Mouse (Mus musculus) liver, embryonic 15.5 days (tissue): ENCODE data around the gene Gm21985. TPM values are rescaled to one million over a fixed set of nuclear protein-coding genes. Genes with fewer than 3 reads are reported as not detected.

Source experiments
- ATAC-seq: fragments of 200-750 bp; cut with Nextera tagmentation; 2 replicates; pipeline ENCODE4 v1.8.0; 2017; ENCODE audit warnings: moderate number of reproducible peaks, mild to moderate bottlenecking, moderate library complexity; ENCODE audit not compliant: insufficient read depth
- H3K27ac ChIP-seq: fragments of 300-500 bp; sonication (generic); replicated peaks from 2 replicates; pipeline ENCODE4 v1.5.1; 2015; ENCODE audit warnings: mild to moderate bottlenecking, inconsistent platforms
- H3K27me3 ChIP-seq: fragments of 300-500 bp; sonication (generic); 2 replicates; pipeline ENCODE4 v1.6.1; 2015; ENCODE audit warnings: mild to moderate bottlenecking, inconsistent platforms
- H3K36me3 ChIP-seq: fragments of 300-500 bp; sonication (generic); replicated peaks from 2 replicates; pipeline ENCODE4 v1.6.1; 2015; ENCODE audit warnings: moderate library complexity, mild to moderate bottlenecking, inconsistent platforms
- H3K4me1 ChIP-seq: fragments of 300-500 bp; sonication (generic); replicated peaks from 2 replicates; pipeline ENCODE4 v1.6.1; 2015; ENCODE audit warnings: inconsistent platforms
- H3K4me2 ChIP-seq: fragments of 300-500 bp; sonication (generic); 2 replicates; pipeline ENCODE4 v1.6.1; 2015; ENCODE audit warnings: moderate library complexity, mild to moderate bottlenecking, inconsistent platforms
- H3K4me3 ChIP-seq: fragments of 300-500 bp; sonication (generic); replicated peaks from 2 replicates; pipeline ENCODE4 v1.5.1; 2015; ENCODE audit warnings: mild to moderate bottlenecking, inconsistent platforms
- H3K9ac ChIP-seq: fragments of 300-500 bp; sonication (generic); 2 replicates; pipeline ENCODE4 v1.6.1; 2015; ENCODE audit warnings: moderate library complexity, mild to moderate bottlenecking, inconsistent platforms
- H3K9me3 ChIP-seq: fragments of 300-500 bp; sonication (generic); replicated peaks from 2 replicates; pipeline ENCODE4 v1.6.1; 2016; ENCODE audit warnings: inconsistent platforms
- WGBS: fragments of 180-500 bp; shearing (Covaris S2); methylation state at CpG from one replicate; pipeline ENCODE4 v1.1.7; 2015; ENCODE audit warnings: mixed read lengths; ENCODE audit not compliant: insufficient replicate concordance; 5-methylcytosine and 5-hydroxymethylcytosine counted together
- polyA plus RNA-seq: library from polyadenylated mRNA; unstranded; fragments of >200 nt; fragmentation: Nextera tagmentation; extraction: Ambion mirVana; gene quantifications from 2 replicates; pipeline ENCODE4 v1.2.1, GENCODE M21; 2015

Gene Gm21985
- polyA plus RNA-seq, 1 experiment from 2014 or later, result not detected

GRCm38 (mm10) chr2:112367726-112368673 is 101.9 kb downstream of the Gm21985 start, which contains the start of gene Emc4:
TSS of gene Emc4 (minus strand) at chr2:112368027.
- peak within 1 kb of the TSS; percentile 78 for H3K4me2 ChIP-seq
- H3K9ac ChIP-seq, result peak within 1 kb of the TSS; percentile 76
- H3K4me3 ChIP-seq, result peak within 1 kb of the TSS; percentile 92
- peak within 1 kb of the TSS; percentile 81 for H3K27ac ChIP-seq
- peaks cover 22% of the 10 kb centered on the region for H3K36me3 ChIP-seq
- peaks cover 23% of the 10 kb centered on the region for H3K4me1 ChIP-seq
- under 1% methylated on average over 46 of the region's 46 CpGs for WGBS
- H3K9me3 ChIP-seq, result no peaks in the 10 kb centered on the region
- ATAC-seq, result peak; percentile 80
- H3K27me3 ChIP-seq, result 0 out of 2 replicates have a peak, but pooled peaks cover 1% of the 10 kb centered on the region

DNA sequence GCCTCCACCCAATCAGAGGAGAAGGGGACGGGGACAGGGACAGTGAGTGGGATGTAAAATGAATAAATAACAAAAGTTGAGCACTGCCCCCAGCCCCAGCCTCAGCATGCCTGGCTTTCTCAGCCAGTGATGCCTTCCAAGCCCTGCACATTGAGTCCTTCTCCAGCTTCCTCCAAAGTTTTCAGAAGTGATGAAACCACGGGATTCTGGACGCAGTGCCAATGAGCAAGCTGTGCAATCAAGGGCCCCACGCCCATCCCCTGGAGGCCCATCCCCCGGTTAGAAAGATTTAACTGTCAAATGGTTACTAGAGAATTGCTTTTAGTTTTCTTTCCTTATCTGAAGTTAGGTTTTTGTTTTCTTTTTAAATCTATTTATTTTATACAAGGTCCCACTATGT is 103.8 kb downstream of the Gm21985 start:
- no peaks in the 10 kb centered on the region for H3K9me3 ChIP-seq
- H3K4me3 ChIP-seq, result no peak overlapping the region
- WGBS, result 35% methylated on average over 5 of the region's 5 CpGs
- H3K4me1 ChIP-seq, result peaks cover 27% of the 10 kb centered on the region
- no peak for ATAC-seq
- no peak overlapping the region for H3K9ac ChIP-seq
- H3K27ac ChIP-seq, result no peak overlapping the region
- H3K4me2 ChIP-seq, result no peak overlapping the region
- 0 out of 2 replicates have a peak, but pooled peaks cover 4% of the 10 kb centered on the region for H3K27me3 ChIP-seq
- H3K36me3 ChIP-seq, result peaks cover 3% of the 10 kb centered on the region; the same call in 1 of the 2 replicates

GRCm38 (mm10) chr2:112373141-112373540 is 107.0 kb downstream of the Gm21985 start:
- H3K27me3 ChIP-seq, result 0 out of 2 replicates have a peak, but pooled peaks cover 4% of the 10 kb centered on the region
- WGBS, result 51% methylated on average over 4 of the region's 4 CpGs
- H3K36me3 ChIP-seq, result no peaks in the 10 kb centered on the region
- no peak overlapping the region for H3K27ac ChIP-seq
- no peak overlapping the region for H3K4me3 ChIP-seq
- H3K9me3 ChIP-seq, result no peaks in the 10 kb centered on the region
- no peak overlapping the region for H3K4me2 ChIP-seq
- H3K9ac ChIP-seq, result no peak overlapping the region
- no peak for ATAC-seq
- H3K4me1 ChIP-seq, result peaks cover 14% of the 10 kb centered on the region

GRCm38 (mm10) chr2:112374610-112375009 is 108.5 kb downstream of the Gm21985 start:
- Histone ChIP-seq H3K36me3 (no peaks in the 10 kb centered on the region), H3K27ac (no peak overlapping the region), H3K4me3 (no peak overlapping the region), H3K4me2 (no peak overlapping the region), H3K9me3 (no peaks in the 10 kb centered on the region), H3K9ac (no peak overlapping the region), H3K4me1 (peaks cover 11% of the 10 kb centered on the region), H3K27me3 (0 out of 2 replicates have a peak, but pooled peaks cover 4% of the 10 kb centered on the region)
- no peak for ATAC-seq
- WGBS, result 11% methylated on average over 5 of the region's 5 CpGs

DNA sequence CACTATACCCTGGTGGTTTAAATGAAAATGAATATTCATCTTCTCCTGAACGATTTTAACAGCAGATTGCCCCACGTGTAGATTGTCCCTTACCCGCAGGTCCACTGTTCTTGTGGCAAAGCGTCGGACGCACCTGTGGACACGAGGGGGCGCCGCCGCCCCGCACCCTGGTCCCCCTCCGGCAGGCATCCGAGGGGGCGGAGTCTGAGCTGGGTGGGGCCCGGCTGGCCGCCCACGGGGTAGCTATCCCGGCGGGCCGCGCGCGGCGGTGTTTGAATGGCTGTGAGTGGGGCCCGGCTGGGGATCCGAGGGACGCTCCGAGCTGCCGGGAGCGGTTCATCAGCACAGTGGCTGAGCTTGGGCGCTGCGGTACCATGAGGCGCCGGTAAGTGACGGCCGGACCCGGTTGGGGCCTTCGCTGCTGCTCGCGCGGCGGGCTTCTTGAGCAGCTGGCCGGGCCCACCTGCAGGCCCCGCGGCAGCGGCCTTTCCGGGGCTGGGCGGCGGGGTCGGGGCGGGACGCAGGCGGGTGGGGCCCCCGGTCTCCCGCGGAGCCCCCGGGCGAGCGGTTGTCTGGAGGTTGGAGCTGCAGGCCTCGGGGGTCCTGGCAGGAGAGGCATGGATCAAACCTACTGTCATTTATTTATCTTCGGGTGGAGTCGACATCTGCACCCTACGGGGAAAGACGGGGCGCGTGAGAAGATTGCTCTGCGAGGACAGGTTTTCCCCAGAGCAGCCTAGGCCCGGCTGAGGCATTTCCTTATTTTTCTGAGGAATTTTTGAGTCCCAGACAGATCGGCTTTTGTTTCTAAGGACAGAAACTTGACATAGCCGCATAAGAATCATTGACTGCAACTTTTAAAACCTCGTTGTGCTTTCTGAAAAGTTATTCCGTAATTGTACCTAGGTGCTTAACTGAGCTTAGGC is 113.1 kb downstream of the Gm21985 start, which contains the start of gene Katnbl1:
Katnbl1 (plus strand) TSS at position 239 of the 926 bp plus-strand sequence.
- peak; percentile 99 for ATAC-seq

GRCm38 (mm10) chr2:112380131-112380530 is 114.0 kb downstream of the Gm21985 start:
- peak overlapping the region; percentile 96 for H3K9ac ChIP-seq
- whole genome bisulfite sequencing, result 31% methylated on average over 8 of the region's 8 CpGs
- no peaks in the 10 kb centered on the region for H3K27me3 ChIP-seq
- peak overlapping the region; percentile 98 for H3K4me3 ChIP-seq
- peak overlapping the region; percentile 77 for H3K4me2 ChIP-seq
- ATAC-seq, result no peak
- H3K36me3 ChIP-seq, result 0 out of 2 replicates have a peak, but pooled peaks cover 4% of the 10 kb centered on the region
- H3K4me1 ChIP-seq, result peaks cover 33% of the 10 kb centered on the region
- no peaks in the 10 kb centered on the region for H3K9me3 ChIP-seq
- H3K27ac ChIP-seq, result peak overlapping the region; percentile 92

More for the DNA sequence above, 113.1 kb downstream of the Gm21985 start, which contains the start of gene Katnbl1:
- Histone ChIP-seq H3K36me3 (0 out of 2 replicates have a peak, but pooled peaks cover 4% of the 10 kb centered on the region), H3K27me3 (no peaks in the 10 kb centered on the region), H3K27ac (peak within 1 kb of the TSS; percentile 92), H3K4me3 (peak within 1 kb of the TSS; percentile 98), H3K4me2 (peak within 1 kb of the TSS; percentile 77), H3K9ac (peak within 1 kb of the TSS; percentile 96), H3K4me1 (peaks cover 37% of the 10 kb centered on the region), H3K9me3 (no peaks in the 10 kb centered on the region)
- under 1% methylated on average over 68 of the region's 72 CpGs for WGBS

GRCm38 (mm10) chr2:112381219-112381618 is 115.1 kb downstream of the Gm21985 start:
- Histone ChIP-seq H3K9ac (no peak overlapping the region), H3K4me3 (no peak overlapping the region; the same call in 1 of the 2 replicates), H3K9me3 (no peaks in the 10 kb centered on the region), H3K4me2 (peak overlapping the region; percentile 77), H3K27ac (no peak overlapping the region), H3K36me3 (0 out of 2 replicates have a peak, but pooled peaks cover 4% of the 10 kb centered on the region), H3K4me1 (peaks cover 33% of the 10 kb centered on the region), H3K27me3 (no peaks in the 10 kb centered on the region)
- WGBS, result 96% methylated on average over 1 of the region's 1 CpGs
- no peak for ATAC-seq

DNA sequence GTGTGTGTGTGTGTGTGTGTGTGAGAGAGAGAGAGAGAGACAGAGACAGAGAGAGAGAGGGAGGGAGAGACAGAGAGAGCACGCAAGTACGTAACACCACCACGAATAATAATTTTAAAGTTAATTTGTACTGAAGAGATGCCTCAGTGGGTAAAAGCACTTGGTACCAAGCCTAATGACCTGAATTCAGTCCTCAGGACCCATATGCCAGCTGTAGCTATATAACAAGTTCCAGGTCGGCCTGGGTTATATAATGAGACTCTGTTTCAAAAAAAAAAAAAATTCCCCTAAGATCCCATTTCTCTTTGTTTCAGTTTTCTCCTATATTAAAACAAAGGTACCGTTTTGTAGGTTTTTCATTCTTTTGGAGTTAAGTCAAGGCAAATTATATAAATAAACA is 124.7 kb downstream of the Gm21985 start:
- H3K27me3 ChIP-seq, result no peaks in the 10 kb centered on the region
- no peak overlapping the region for H3K9ac ChIP-seq
- no peak overlapping the region for H3K4me3 ChIP-seq
- H3K4me2 ChIP-seq, result no peak overlapping the region
- H3K9me3 ChIP-seq, result no peaks in the 10 kb centered on the region
- WGBS, result 86% methylated on average over 5 of the region's 5 CpGs
- H3K4me1 ChIP-seq, result peaks cover 16% of the 10 kb centered on the region; the same call in 1 of the 2 replicates
- no peaks in the 10 kb centered on the region for H3K36me3 ChIP-seq
- H3K27ac ChIP-seq, result no peak overlapping the region
- ATAC-seq, result no peak

GRCm38 (mm10) chr2:112391346-112392000 is 125.4 kb downstream of the Gm21985 start:
- H3K36me3 ChIP-seq, result no peaks in the 10 kb centered on the region
- H3K4me1 ChIP-seq, result peaks cover 22% of the 10 kb centered on the region
- H3K9me3 ChIP-seq, result no peaks in the 10 kb centered on the region
- no peak overlapping the region for H3K9ac ChIP-seq
- H3K4me2 ChIP-seq, result no peak overlapping the region
- H3K27me3 ChIP-seq, result no peaks in the 10 kb centered on the region
- H3K4me3 ChIP-seq, result no peak overlapping the region
- 79% methylated on average over 4 of the region's 4 CpGs for WGBS
- ATAC-seq, result no peak
- H3K27ac ChIP-seq, result no peak overlapping the region

DNA sequence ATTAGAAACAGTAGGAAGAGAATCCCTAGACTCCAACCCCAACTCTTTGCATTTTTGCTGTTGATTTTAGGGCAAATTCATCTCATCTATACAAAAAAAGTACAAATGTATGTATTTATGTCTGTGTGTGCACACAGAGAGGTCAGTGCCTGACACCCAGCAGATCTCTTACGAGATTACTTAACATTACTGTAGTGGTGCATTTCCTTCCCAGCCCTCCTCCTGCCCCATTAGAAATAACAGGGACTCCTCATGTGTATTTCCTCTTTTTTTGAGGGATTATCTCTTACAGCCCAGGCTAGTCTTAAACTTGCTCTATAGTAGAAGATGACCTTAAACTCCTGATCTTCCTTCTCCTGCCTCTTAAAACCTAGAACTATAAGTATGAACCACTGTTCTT is 126.6 kb downstream of the Gm21985 start:
- Histone ChIP-seq H3K9me3 (no peaks in the 10 kb centered on the region), H3K4me1 (peaks cover 25% of the 10 kb centered on the region), H3K4me3 (no peak overlapping the region), H3K36me3 (no peaks in the 10 kb centered on the region), H3K9ac (no peak overlapping the region), H3K4me2 (no peak overlapping the region), H3K27me3 (no peaks in the 10 kb centered on the region), H3K27ac (no peak overlapping the region)
- ATAC-seq, result no peak
- 24% methylated on average over 1 of the region's 1 CpGs for WGBS
